9 mouse cellular contexts compared by ENCODE assay signal in genomic region chr2:11059731-11060425, GRCm38 (mm10).
DNase-seq lines count a peak whose midpoint lies in the region; ATAC-seq and TF ChIP-seq lines count a peak whose summit lies in the region.
"Had no signal": no experiment of that assay in that cellular context is flagged by ENCODE, and none has a peak within 500 bp of the region (broad histone marks: within the 10 kb centered on the region; RNA-seq: fewer than 3 reads in every experiment).

No protein-coding gene starts in this region.

- no peak overlapping the region for H3K4me3 ChIP-seq in heart, adult 2 months
- no peak overlapping the region for H3K4me3 ChIP-seq in embryonic facial prominence, embryonic 13.5 days
- H3K4me3 ChIP-seq in hindbrain, embryonic 10.5 days: no peak overlapping the region
- H3K4me3 ChIP-seq in layer of hippocampus, adult 2 months: no peak overlapping the region; the same call in 1 of the 2 replicates
- H3K4me3 ChIP-seq: megakaryocyte, embryonic 14.5 days had no signal

- H3K9ac ChIP-seq in heart, adult 2 months (ENCODE audit: low read depth, low read length): no peak overlapping the region
- no peak overlapping the region for H3K9ac ChIP-seq in embryonic facial prominence, embryonic 13.5 days

- no peak overlapping the region for H3K4me2 ChIP-seq in embryonic facial prominence, embryonic 13.5 days

- no peaks in the 10 kb centered on the region for H3K9me3 ChIP-seq in embryonic facial prominence, embryonic 13.5 days
- H3K9me3 ChIP-seq in hindbrain, embryonic 10.5 days: no peaks in the 10 kb centered on the region

- ATAC-seq in embryonic facial prominence, embryonic 13.5 days (ENCODE audit: insufficient number of reproducible peaks, insufficient read depth, low FRiP score, low TSS enrichment, low read depth): no peak

- intact Hi-C loops in heart, adult 2 months (cut with DNase I): loop anchor here (10.0 kb wide), 1 partner anchor 275 kb away; no protein-coding TSS in a partner anchor

- TF ChIP-seq EP300 in heart, adult 2 months (IDR thresholded peaks at IDR 0.05; ENCODE audit: insufficient read depth, low read depth, low read length): no peak

- TF ChIP-seq CTCF in heart, adult 2 months (IDR thresholded peaks at IDR 0.05): peak; percentile 78
- peak; percentile 92 for TF ChIP-seq CTCF in layer of hippocampus, adult 2 months (conservative IDR thresholded peaks at IDR 0.05)

- peak; percentile 8 to 21 for DNase-seq in heart, adult 2 months
- DNase-seq in heart, adult 11 months: no peak
- DNase-seq in adrenal gland, postnatal 14 days: peak; percentile 36
- DNase-seq in hindbrain, embryonic 10.5 days (ENCODE audit: low spot score): peak; percentile 34
- peak; percentile 58 to 73 for DNase-seq in layer of hippocampus, adult 2 months (ENCODE audit: low spot score in 2 of 2)
- DNase-seq in lung, postnatal 36 days: peak; percentile 43
- peak; percentile 59 for DNase-seq in right cerebral cortex, postnatal 14 days

- no peak overlapping the region for H3K27ac ChIP-seq in heart, adult 2 months
- peak overlapping the region; percentile 51; the same call in 1 of the 2 replicates for H3K27ac ChIP-seq in embryonic facial prominence, embryonic 13.5 days
- no peak overlapping the region for H3K27ac ChIP-seq in hindbrain, embryonic 10.5 days
- no peak overlapping the region for H3K27ac ChIP-seq in layer of hippocampus, adult 2 months

- H3K27me3 ChIP-seq in heart, adult 2 months (ENCODE audit: control insufficient read depth, insufficient read depth, low read length): no peaks in the 10 kb centered on the region
- H3K27me3 ChIP-seq in embryonic facial prominence, embryonic 13.5 days: peaks cover 12% of the 10 kb centered on the region
- H3K27me3 ChIP-seq in hindbrain, embryonic 10.5 days (ENCODE audit: insufficient read depth, poor library complexity, severe bottlenecking): no peaks in the 10 kb centered on the region

- no peak for TF ChIP-seq POLR2A in heart, adult 2 months (IDR thresholded peaks at IDR 0.05; ENCODE audit: insufficient read depth, low read depth, low read length)

- no peaks in the 10 kb centered on the region for H3K79me2 ChIP-seq in heart, adult 2 months (replicated peaks; ENCODE audit: control insufficient read depth, insufficient read depth, low read length)

- H3K36me3 ChIP-seq in heart, adult 2 months (ENCODE audit: control insufficient read depth, insufficient read depth, low read length): no peaks in the 10 kb centered on the region
- no peaks in the 10 kb centered on the region for H3K36me3 ChIP-seq in embryonic facial prominence, embryonic 13.5 days
- no peaks in the 10 kb centered on the region for H3K36me3 ChIP-seq in hindbrain, embryonic 10.5 days

- 22% methylated on average over 9 of the region's 9 CpGs for WGBS in heart, adult 2 months
- 15% methylated on average over 9 of the region's 9 CpGs for WGBS in embryonic facial prominence, embryonic 13.5 days
- WGBS in hindbrain, embryonic 10.5 days: 24% methylated on average over 9 of the region's 9 CpGs

- no peaks in the 10 kb centered on the region for H3K4me1 ChIP-seq in heart, adult 2 months (ENCODE audit: control insufficient read depth, insufficient read depth, low read length)
- H3K4me1 ChIP-seq in embryonic facial prominence, embryonic 13.5 days: peaks cover 3% of the 10 kb centered on the region; the same call in 1 of the 2 replicates
- H3K4me1 ChIP-seq in hindbrain, embryonic 10.5 days (replicated peaks): no peaks in the 10 kb centered on the region
- H3K4me1 ChIP-seq: megakaryocyte, embryonic 14.5 days had no signal
